Mouse (Mus musculus) myocyte (in vitro differentiated cells): Measurements from ENCODE around the gene Tmem147.

Experiments used
- MAX ChIP-seq: IDR thresholded peaks from one replicate; pipeline ENCODE4 v1.6.1; 2011; ENCODE audit warnings: low read depth, mild to moderate bottlenecking, control low read depth
- POLR2A ChIP-seq: IDR thresholded peaks from one replicate; pipeline ENCODE4 v1.6.1; 2011; ENCODE audit warnings: low read depth, mild to moderate bottlenecking, control low read depth, moderate library complexity; ENCODE audit not compliant: insufficient read length
- TCF12 ChIP-seq: IDR thresholded peaks from one replicate; pipeline ENCODE4 v1.6.1; 2011; ENCODE audit warnings: mild to moderate bottlenecking, control low read depth; ENCODE audit not compliant: poor library complexity, insufficient read depth, severe bottlenecking
- USF1 ChIP-seq: IDR thresholded peaks from one replicate; pipeline ENCODE4 v1.6.1; 2011; ENCODE audit warnings: low read depth, mild to moderate bottlenecking, control low read depth, moderate library complexity

GRCm38 (mm10) chr7:30757001-30757400 lies 27.7 kb upstream of the Tmem147 start:
- TF ChIP-seq MAX (no peak), POLR2A (no peak), TCF12 (no peak), USF1 (no peak)
